Mouse (Mus musculus): Measurements from ENCODE around the gene 2010111I01Rik. TPM values are rescaled to one million over a fixed set of nuclear protein-coding genes. Genes with fewer than 3 reads are reported as not detected.

The 2010111I01Rik gene
- polyA plus RNA-seq, 1 experiment from 2014 or later = 16.5 TPM

- H3K4me2 ChIP-seq = no peak overlapping the region
- H3K4me3 ChIP-seq (replicated peaks) = no peak overlapping the region
- no peak for DNase-seq
- no peak for ATAC-seq (ENCODE audit: low read depth)
- peaks cover 13% of the 10 kb centered on the region for H3K4me1 ChIP-seq (replicated peaks)
- no peaks in the 10 kb centered on the region for H3K27me3 ChIP-seq
- H3K36me3 ChIP-seq = no peaks in the 10 kb centered on the region
- H3K27ac ChIP-seq = no peak overlapping the region
- 62% methylated on average over 4 of the region's 4 CpGs for WGBS (ENCODE audit: insufficient replicate concordance)
- no peak overlapping the region for H3K9ac ChIP-seq
- no peaks in the 10 kb centered on the region for H3K9me3 ChIP-seq (replicated peaks)
Observed at GRCm38 (mm10) chr13:63146604-63147188, 182.0 kb downstream of the 2010111I01Rik start.

DNA sequence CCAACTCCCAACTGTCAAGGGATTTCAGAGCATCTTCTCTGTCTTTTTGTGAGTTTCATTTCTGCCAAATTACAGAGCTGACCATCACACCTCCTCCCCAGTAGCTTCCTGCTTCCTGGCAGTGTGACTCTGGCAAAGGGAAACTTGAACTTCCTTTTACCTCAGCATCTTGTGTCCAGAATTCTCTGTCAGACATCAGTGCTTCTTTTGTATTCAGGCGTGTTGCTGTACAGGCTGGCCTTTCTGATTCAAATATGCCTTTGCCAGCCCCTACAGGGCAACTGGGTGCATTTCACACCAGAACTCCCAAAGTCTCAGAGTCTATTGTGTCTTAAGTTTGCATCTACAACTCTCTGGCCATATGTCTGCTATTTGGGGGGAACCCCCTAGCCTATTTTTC lies 183.5 kb downstream of the 2010111I01Rik start:
- H3K4me3 ChIP-seq (replicated peaks) = no peak overlapping the region
- no peak overlapping the region for H3K27ac ChIP-seq
- DNase-seq (no peak), ATAC-seq (ENCODE audit: low read depth) (no peak)
- H3K4me1 ChIP-seq (replicated peaks) = peaks cover 13% of the 10 kb centered on the region
- WGBS (ENCODE audit: insufficient replicate concordance) = 41% methylated on average over 1 of the region's 1 CpGs
- no peaks in the 10 kb centered on the region for H3K9me3 ChIP-seq (replicated peaks)
- H3K36me3 ChIP-seq = no peaks in the 10 kb centered on the region
- no peaks in the 10 kb centered on the region for H3K27me3 ChIP-seq
- no peak overlapping the region for H3K4me2 ChIP-seq
- no peak overlapping the region for H3K9ac ChIP-seq

GRCm38 (mm10) chr13:63150470-63151020 lies 185.9 kb downstream of the 2010111I01Rik start:
- H3K9me3 ChIP-seq (replicated peaks) = no peaks in the 10 kb centered on the region
- ATAC-seq (ENCODE audit: low read depth) = no peak
- 11% methylated on average over 2 of the region's 2 CpGs for WGBS (ENCODE audit: insufficient replicate concordance)
- peaks cover 13% of the 10 kb centered on the region for H3K4me1 ChIP-seq (replicated peaks)
- no peak overlapping the region for H3K27ac ChIP-seq
- H3K4me3 ChIP-seq (replicated peaks) = no peak overlapping the region
- no peak overlapping the region for H3K9ac ChIP-seq
- no peaks in the 10 kb centered on the region for H3K36me3 ChIP-seq
- DNase-seq = no peak
- H3K27me3 ChIP-seq = no peaks in the 10 kb centered on the region
- H3K4me2 ChIP-seq = no peak overlapping the region

GRCm38 (mm10) chr13:63151028-63151738 lies 186.5 kb downstream of the 2010111I01Rik start:
- Histone ChIP-seq H3K9me3 (replicated peaks) (no peaks in the 10 kb centered on the region), H3K4me2 (no peak overlapping the region), H3K36me3 (no peaks in the 10 kb centered on the region), H3K9ac (no peak overlapping the region), H3K4me1 (replicated peaks) (peaks cover 13% of the 10 kb centered on the region), H3K4me3 (replicated peaks) (no peak overlapping the region), H3K27ac (no peak overlapping the region), H3K27me3 (no peaks in the 10 kb centered on the region)
- no peak for DNase-seq
- WGBS (ENCODE audit: insufficient replicate concordance) = 67% methylated on average over 9 of the region's 9 CpGs
- no peak for ATAC-seq (ENCODE audit: low read depth)

GRCm38 (mm10) chr13:63152498-63152897 lies 187.8 kb downstream of the 2010111I01Rik start:
- ATAC-seq (ENCODE audit: low read depth) = no peak
- H3K9ac ChIP-seq = no peak overlapping the region
- H3K36me3 ChIP-seq = no peaks in the 10 kb centered on the region
- peaks cover 13% of the 10 kb centered on the region for H3K4me1 ChIP-seq (replicated peaks)
- no peak for DNase-seq
- H3K9me3 ChIP-seq (replicated peaks) = no peaks in the 10 kb centered on the region
- H3K27me3 ChIP-seq = no peaks in the 10 kb centered on the region
- H3K27ac ChIP-seq = no peak overlapping the region
- whole genome bisulfite sequencing (ENCODE audit: insufficient replicate concordance) = 33% methylated on average over 3 of the region's 3 CpGs
- H3K4me2 ChIP-seq = no peak overlapping the region
- no peak overlapping the region for H3K4me3 ChIP-seq (replicated peaks)

DNA sequence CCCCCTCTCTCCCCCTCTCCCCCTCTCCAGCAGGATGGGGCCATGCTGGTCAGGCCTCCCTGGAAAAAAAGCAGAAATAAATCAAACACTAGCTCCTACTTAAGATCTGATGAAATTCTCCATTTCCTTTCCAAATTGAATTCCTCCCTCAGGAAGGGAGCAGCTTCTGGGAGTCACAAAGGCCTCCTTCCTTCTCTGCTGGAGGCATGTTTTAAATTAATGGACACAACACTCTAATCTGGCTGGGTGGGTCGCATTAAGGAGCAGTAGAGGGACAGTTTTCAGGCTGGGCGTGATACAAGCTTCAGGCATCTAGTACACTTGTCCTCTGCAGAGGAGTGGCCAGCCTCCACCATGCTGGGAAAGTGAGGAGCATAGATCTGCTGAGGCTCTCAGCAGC lies 188.7 kb downstream of the 2010111I01Rik start:
- Histone ChIP-seq H3K4me2 (no peak overlapping the region), H3K4me1 (replicated peaks) (peaks cover 13% of the 10 kb centered on the region), H3K9ac (no peak overlapping the region), H3K27ac (no peak overlapping the region), H3K9me3 (replicated peaks) (no peaks in the 10 kb centered on the region), H3K4me3 (replicated peaks) (no peak overlapping the region), H3K36me3 (no peaks in the 10 kb centered on the region), H3K27me3 (no peaks in the 10 kb centered on the region)
- WGBS (ENCODE audit: insufficient replicate concordance) = 52% methylated on average over 2 of the region's 2 CpGs
- ATAC-seq (ENCODE audit: low read depth) (no peak), DNase-seq (no peak)

- ATAC-seq (ENCODE audit: low read depth) (no peak), DNase-seq (no peak)
- Histone ChIP-seq H3K9ac (no peak overlapping the region), H3K9me3 (replicated peaks) (no peaks in the 10 kb centered on the region), H3K36me3 (no peaks in the 10 kb centered on the region), H3K4me2 (no peak overlapping the region), H3K27ac (no peak overlapping the region), H3K4me3 (replicated peaks) (no peak overlapping the region), H3K4me1 (replicated peaks) (peaks cover 13% of the 10 kb centered on the region), H3K27me3 (no peaks in the 10 kb centered on the region)
- WGBS (ENCODE audit: insufficient replicate concordance) = 66% methylated on average over 7 of the region's 7 CpGs
Observed at GRCm38 (mm10) chr13:63154851-63155571, 190.3 kb downstream of the 2010111I01Rik start.

DNA sequence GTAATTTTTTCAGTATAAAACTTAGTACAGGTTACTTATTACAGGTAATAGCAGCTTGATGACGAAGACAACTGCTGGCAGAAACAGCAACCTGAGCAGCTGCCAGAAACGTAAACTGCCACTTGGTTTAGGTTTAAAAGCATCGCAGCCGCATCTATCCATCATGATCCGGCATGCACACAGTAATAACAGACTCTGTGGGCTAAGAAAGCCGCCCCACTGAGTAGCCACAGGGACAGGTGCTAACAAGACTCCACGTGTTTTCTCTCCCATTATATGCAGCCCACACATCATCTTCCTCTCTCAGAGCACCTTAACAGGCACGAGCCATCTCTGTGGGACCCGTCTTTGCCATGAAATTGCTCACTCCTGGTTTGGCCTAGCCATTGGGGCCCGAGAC lies 191.6 kb downstream of the 2010111I01Rik start:
- no peaks in the 10 kb centered on the region for H3K9me3 ChIP-seq (replicated peaks)
- DNase-seq (no peak), ATAC-seq (ENCODE audit: low read depth) (no peak)
- H3K4me1 ChIP-seq (replicated peaks) = peaks cover 3% of the 10 kb centered on the region
- WGBS (ENCODE audit: insufficient replicate concordance) = 78% methylated on average over 10 of the region's 10 CpGs
- no peak overlapping the region for H3K9ac ChIP-seq
- no peak overlapping the region for H3K4me3 ChIP-seq (replicated peaks)
- H3K36me3 ChIP-seq = no peaks in the 10 kb centered on the region
- no peaks in the 10 kb centered on the region for H3K27me3 ChIP-seq
- H3K27ac ChIP-seq = no peak overlapping the region
- no peak overlapping the region for H3K4me2 ChIP-seq

- ATAC-seq (ENCODE audit: low read depth) (no peak), DNase-seq (no peak)
- Histone ChIP-seq H3K4me2 (no peak overlapping the region), H3K9me3 (replicated peaks) (no peaks in the 10 kb centered on the region), H3K4me1 (replicated peaks) (0 out of 2 replicates have a peak, but pooled peaks cover 2% of the 10 kb centered on the region), H3K27me3 (no peaks in the 10 kb centered on the region), H3K36me3 (no peaks in the 10 kb centered on the region), H3K27ac (no peak overlapping the region), H3K9ac (no peak overlapping the region), H3K4me3 (replicated peaks) (no peak overlapping the region)
- WGBS (ENCODE audit: insufficient replicate concordance) = 70% methylated on average over 11 of the region's 11 CpGs
Observed at GRCm38 (mm10) chr13:63170282-63171073, 205.8 kb downstream of the 2010111I01Rik start.

DNA sequence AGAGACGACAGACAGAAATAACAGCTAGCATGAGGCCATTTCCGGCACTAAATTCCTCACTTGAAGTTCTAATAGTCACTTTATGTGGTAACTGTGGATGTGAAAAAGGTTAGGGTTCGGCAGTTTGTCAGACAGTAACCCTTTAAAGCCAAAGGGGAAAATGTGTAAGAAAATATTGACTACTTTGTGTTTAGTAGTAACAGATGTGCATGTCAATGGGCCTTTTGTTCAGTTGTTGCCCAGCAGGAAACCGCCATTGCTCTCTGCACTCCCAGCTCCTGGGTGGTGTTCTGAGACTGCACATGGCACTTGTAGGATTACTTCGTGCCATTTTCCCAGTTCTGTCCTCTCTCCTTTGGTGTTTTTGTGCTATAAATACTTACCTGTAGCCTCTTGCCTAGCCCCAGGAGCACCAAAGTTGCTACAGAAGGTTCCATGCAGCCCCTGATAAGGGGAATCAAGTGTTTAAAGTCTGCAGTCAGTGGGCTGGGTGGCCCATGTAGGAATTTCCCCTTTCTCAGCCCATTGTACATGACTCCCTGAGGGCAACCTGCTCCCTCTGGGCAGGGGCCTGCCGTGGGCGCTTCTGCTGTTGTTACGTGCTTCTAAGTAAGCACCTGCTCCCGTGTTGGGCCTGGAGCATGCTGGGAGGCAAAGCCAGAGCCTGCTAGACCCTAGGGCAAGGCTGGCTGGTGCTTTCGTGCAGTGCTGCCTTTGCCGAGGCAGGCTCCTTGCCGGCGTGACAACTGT lies 206.8 kb downstream of the 2010111I01Rik start:
- Histone ChIP-seq H3K4me2 (no peak overlapping the region), H3K9me3 (replicated peaks) (no peaks in the 10 kb centered on the region), H3K27me3 (no peaks in the 10 kb centered on the region), H3K4me3 (replicated peaks) (no peak overlapping the region), H3K36me3 (no peaks in the 10 kb centered on the region), H3K9ac (no peak overlapping the region), H3K4me1 (replicated peaks) (0 out of 2 replicates have a peak, but pooled peaks cover 3% of the 10 kb centered on the region), H3K27ac (no peak overlapping the region)
- no peak for ATAC-seq (ENCODE audit: low read depth)
- WGBS (ENCODE audit: insufficient replicate concordance) = 61% methylated on average over 13 of the region's 13 CpGs
- DNase-seq = no peak
